Mouse (Mus musculus) limb, embryonic 13.5 days (tissue): ENCODE data around the gene Cbx1. TPM values are rescaled to one million over a fixed set of nuclear protein-coding genes. Genes with fewer than 3 reads are reported as not detected.
"Not testable (repeated sequence)": the region's sequence is repeated elsewhere in the genome, so short reads cannot be mapped to it uniquely, and the experiment has no call there.

Experiments
- ATAC-seq: fragments of 200-750 bp; cut with Nextera tagmentation; 2 replicates; pipeline ENCODE4 v1.8.0; 2017; ENCODE audit warnings: low read depth, moderate number of reproducible peaks, moderate TSS enrichment; ENCODE audit not compliant: low FRiP score
- H3K27ac ChIP-seq: fragments of 300-500 bp; sonication (generic); 2 replicates; pipeline ENCODE4 v1.5.1; 2015; ENCODE audit warnings: inconsistent platforms, mild to moderate bottlenecking, moderate library complexity
- H3K27me3 ChIP-seq: fragments of 300-500 bp; sonication (generic); 2 replicates; pipeline ENCODE4 v1.6.1; 2015; ENCODE audit warnings: mild to moderate bottlenecking, inconsistent platforms
- H3K36me3 ChIP-seq: fragments of 300-500 bp; sonication (generic); 2 replicates; pipeline ENCODE4 v1.6.1; 2015; ENCODE audit warnings: inconsistent platforms, mild to moderate bottlenecking, moderate library complexity
- H3K4me1 ChIP-seq: fragments of 300-500 bp; sonication (generic); 2 replicates; pipeline ENCODE4 v1.6.1; 2015; ENCODE audit warnings: inconsistent platforms
- H3K4me2 ChIP-seq: fragments of 300-500 bp; sonication (generic); replicated peaks from 2 replicates; pipeline ENCODE4 v1.6.1; 2015; ENCODE audit warnings: inconsistent platforms, mild to moderate bottlenecking, moderate library complexity
- H3K4me3 ChIP-seq: fragments of 300-500 bp; sonication (generic); 2 replicates; pipeline ENCODE4 v1.5.1; 2015; ENCODE audit warnings: moderate library complexity, mild to moderate bottlenecking, inconsistent platforms
- H3K9ac ChIP-seq: fragments of 300-500 bp; sonication (generic); 2 replicates; pipeline ENCODE4 v1.6.1; 2015; ENCODE audit warnings: mild to moderate bottlenecking, inconsistent platforms
- H3K9me3 ChIP-seq: fragments of 300-500 bp; sonication (generic); 2 replicates; pipeline ENCODE4 v1.6.1; 2016; ENCODE audit warnings: inconsistent platforms
- WGBS: fragments of 180-500 bp; shearing (Covaris S2); methylation state at CpG from one replicate; pipeline ENCODE4 v1.1.7; 2015; 5-methylcytosine and 5-hydroxymethylcytosine counted together
- polyA plus RNA-seq: library from polyadenylated mRNA; unstranded; fragments of >200 nt; fragmentation: Nextera tagmentation; extraction: Ambion mirVana; gene quantifications from 2 replicates; pipeline ENCODE4 v1.2.1, GENCODE M21; 2015

Gene Cbx1
- polyA plus RNA-seq, 1 experiment from 2014 or later: 158 TPM

DNA sequence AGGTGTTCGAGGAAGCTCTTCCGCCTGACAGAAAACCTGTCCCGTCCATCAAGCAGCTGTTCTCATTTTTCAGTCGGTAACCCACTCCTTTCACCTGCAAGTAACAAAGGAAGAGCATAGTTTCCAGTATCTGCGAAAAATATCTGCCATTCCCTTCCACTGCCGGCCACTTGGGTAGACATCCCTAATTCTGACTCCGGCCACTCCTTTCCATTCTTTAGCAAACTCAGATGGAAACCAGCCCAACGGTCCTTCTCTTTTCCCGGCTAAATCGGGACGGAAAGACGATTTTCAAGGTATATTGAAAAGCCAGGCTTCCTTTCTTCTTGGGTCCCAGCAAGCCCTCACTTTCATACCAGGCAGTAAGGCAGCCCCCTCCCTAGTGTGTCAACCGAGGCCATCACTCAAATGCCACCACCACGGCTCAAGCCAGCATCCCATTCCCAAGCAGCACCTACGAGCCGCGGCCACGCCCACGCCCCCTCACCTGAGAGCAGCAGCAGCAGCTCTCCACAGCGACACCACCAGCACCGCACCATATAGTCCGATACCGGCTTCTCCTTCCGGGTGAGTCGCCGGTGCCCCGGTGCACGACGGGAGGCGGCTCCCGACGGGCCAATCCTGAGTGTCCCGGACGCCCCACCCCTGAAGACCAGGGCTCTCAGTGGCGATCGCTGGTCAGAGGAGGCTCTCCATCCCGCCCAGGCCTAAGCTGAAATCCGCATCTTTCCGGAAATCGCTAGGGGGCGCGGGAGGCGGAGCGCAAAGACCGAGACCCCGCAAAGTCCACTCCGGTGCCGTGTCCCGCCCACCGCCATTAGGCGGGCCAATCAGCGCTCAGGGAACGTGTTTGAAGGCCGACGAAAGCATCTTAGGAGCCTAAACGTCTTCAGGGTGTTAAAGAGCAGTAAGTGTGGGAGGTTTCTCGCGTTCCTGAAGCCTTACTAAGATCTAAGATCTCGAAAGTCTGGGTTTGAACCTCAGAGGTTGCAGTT, 11.7 kb upstream of the Cbx1 start, which contains the start of gene Snx11:
TSS of gene Snx11 (minus strand) at position 592 of the 995 bp plus-strand sequence.
- peak; percentile 99 for ATAC-seq
- H3K9ac ChIP-seq: peak within 1 kb of the TSS; percentile 71
- no peaks in the 10 kb centered on the region for H3K27me3 ChIP-seq
- peak within 1 kb of the TSS; percentile 86 for H3K4me2 ChIP-seq
- H3K27ac ChIP-seq: peak within 1 kb of the TSS; percentile 58; the same call in 1 of the 2 replicates
- WGBS: 1% methylated on average over 59 of the region's 59 CpGs
- H3K4me3 ChIP-seq: peak within 1 kb of the TSS; percentile 69
- H3K36me3 ChIP-seq: peaks cover 13% of the 10 kb centered on the region
- peaks cover 29% of the 10 kb centered on the region for H3K4me1 ChIP-seq
- no peaks in the 10 kb centered on the region for H3K9me3 ChIP-seq

DNA sequence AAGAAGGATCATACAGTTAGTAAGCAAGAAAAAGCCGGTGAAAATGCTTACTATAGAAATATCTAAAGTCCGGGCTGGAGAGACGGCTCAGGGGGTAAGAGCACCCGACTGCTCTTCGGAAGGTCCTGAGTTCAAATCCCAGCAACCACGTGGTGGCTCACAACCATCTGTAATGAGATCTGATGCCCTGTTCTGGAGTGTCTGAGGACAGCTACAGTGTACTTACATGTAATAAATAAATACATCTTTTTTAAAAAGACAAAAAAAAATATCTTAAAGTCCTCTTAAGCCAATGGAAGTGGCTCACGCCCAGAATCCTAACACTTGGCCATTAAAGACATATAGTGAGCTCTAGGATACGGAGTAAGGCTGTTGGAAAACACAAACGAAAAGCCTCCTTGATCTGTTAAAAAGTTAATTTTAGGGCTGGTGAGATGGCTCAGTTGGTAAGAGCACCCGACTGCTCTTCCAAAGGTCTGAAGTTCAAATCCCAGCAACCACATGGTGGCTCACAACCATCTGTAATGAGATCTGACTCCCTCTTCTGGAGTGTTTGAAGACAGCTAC, 10.8 kb upstream of the Cbx1 start:
- Histone ChIP-seq H3K4me2 (peak overlapping the region; percentile 86), H3K9ac (peak overlapping the region; percentile 71), H3K27ac (peak overlapping the region; percentile 58; the same call in 1 of the 2 replicates), H3K4me1 (peaks cover 29% of the 10 kb centered on the region), H3K4me3 (peak overlapping the region; percentile 69)
- H3K9me3 ChIP-seq, H3K36me3 ChIP-seq, H3K27me3 ChIP-seq, ATAC-seq: not testable (repeated sequence)
- 67% methylated on average over 10 of the region's 10 CpGs for WGBS

DNA sequence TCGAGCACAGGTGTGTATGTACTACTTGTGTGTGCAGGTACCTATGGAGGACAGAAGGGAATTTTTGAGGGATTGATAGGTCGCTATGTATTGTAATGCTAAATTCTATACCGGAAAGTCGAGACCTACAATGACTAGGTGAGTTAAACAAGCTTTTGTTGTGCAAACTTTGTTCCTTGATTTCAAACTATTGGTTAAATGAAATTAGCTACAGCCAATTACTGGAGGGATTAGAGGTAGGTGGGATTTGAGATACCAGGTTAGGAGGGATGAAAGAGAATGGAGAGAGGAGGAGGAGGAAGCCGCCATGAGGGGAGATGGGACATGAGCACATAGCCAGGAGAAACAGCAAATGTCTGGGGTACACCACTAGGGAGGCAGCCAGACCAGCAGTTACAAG, 8.6 kb upstream of the Cbx1 start:
- Histone ChIP-seq H3K4me2 (no peak overlapping the region), H3K4me1 (peaks cover 21% of the 10 kb centered on the region), H3K9ac (no peak overlapping the region), H3K27ac (no peak overlapping the region), H3K27me3 (no peaks in the 10 kb centered on the region), H3K9me3 (no peaks in the 10 kb centered on the region), H3K4me3 (no peak overlapping the region), H3K36me3 (no peaks in the 10 kb centered on the region)
- ATAC-seq: no peak
- WGBS: 73% methylated on average over 5 of the region's 5 CpGs

DNA sequence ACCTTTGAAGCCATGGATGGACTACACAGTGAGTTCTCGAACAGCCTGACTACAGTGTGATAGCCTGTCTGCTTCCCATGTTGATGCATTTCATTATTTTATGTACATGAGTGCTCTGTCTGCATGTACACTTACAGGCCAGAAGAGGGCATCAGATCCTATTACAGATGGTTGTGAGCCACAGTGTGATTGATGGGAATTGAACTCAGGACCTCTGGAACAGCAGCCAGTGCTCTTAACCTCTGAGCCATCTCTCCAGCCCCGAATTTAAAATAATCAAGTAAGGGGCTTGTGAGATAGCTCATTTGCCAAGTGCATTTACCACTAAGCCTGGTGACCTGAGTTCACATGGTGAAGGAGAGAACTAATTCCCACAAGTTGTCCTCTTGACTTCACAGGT, 7.5 kb upstream of the Cbx1 start:
- Histone ChIP-seq H3K4me2 (no peak overlapping the region), H3K27me3 (no peaks in the 10 kb centered on the region), H3K27ac (no peak overlapping the region), H3K9me3 (no peaks in the 10 kb centered on the region), H3K4me1 (peaks cover 12% of the 10 kb centered on the region), H3K9ac (no peak overlapping the region), H3K4me3 (no peak overlapping the region), H3K36me3 (no peaks in the 10 kb centered on the region)
- WGBS: 75% methylated on average over 2 of the region's 2 CpGs
- ATAC-seq: no peak

DNA sequence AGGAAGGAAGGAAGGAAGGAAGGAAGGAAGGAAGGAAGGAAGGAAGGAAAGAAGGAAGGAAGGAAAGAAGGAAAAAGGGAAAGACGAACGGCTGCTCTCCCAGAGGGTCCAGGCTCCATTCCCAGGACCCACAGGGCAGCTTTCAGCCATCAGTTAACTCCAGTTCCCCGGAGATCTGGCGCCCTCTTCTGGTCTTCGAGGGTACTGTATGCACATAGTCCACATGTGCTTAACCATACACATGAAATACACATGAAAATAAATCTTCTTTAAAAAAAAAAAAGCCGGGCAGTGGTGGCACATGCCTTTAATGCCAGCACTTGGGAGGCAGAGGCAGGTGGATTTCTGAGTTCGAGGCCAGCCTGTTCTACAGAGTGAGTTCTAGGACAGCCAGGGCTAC, 4.1 kb upstream of the Cbx1 start:
- H3K36me3 ChIP-seq, H3K4me2 ChIP-seq, H3K9me3 ChIP-seq, ATAC-seq, H3K4me1 ChIP-seq, H3K27me3 ChIP-seq, H3K27ac ChIP-seq, H3K4me3 ChIP-seq, H3K9ac ChIP-seq: not testable (repeated sequence)
- 14% methylated on average over 7 of the region's 7 CpGs for WGBS

DNA sequence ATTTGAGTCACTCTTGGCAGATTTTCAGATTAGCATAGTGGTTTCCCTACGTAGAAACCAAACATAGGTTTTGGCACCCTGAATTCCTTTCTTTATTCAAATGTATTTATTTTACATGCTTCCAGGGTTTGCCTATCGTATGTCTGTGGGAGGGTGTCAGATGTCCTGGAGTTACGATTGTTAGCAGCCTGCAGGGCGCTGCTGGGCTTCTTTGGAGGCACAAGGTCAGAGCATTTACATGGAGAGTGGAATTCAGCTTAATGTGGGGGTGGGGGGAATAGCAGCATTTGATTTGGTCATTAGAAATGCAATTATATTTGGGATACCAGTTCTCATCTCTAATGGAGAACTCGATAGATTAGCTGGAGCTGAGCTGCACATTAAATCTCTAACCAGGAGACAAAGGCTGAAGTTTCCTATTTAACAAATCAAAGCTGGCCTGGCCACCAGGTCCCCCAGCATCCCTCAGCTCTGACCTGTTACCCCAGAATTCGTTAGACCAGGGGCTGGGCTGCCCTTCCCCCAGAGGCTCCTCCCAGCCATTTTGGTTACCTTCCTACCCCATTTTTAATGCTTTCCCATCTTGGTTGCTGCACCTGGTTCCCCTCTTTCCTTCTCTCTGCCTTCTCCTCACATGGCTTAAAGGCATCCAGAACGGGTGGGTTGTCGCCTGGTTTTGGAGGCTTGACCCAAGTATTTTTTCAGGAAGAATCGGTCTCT, 2.0 kb upstream of the Cbx1 start:
- Histone ChIP-seq H3K9ac (no peak overlapping the region), H3K27ac (no peak overlapping the region), H3K4me2 (no peak overlapping the region), H3K36me3 (peaks cover 9% of the 10 kb centered on the region; the same call in 1 of the 2 replicates), H3K4me1 (peaks cover 20% of the 10 kb centered on the region), H3K9me3 (no peaks in the 10 kb centered on the region), H3K4me3 (no peak overlapping the region), H3K27me3 (no peaks in the 10 kb centered on the region)
- no peak for ATAC-seq
- 34% methylated on average over 9 of the region's 9 CpGs for WGBS

DNA sequence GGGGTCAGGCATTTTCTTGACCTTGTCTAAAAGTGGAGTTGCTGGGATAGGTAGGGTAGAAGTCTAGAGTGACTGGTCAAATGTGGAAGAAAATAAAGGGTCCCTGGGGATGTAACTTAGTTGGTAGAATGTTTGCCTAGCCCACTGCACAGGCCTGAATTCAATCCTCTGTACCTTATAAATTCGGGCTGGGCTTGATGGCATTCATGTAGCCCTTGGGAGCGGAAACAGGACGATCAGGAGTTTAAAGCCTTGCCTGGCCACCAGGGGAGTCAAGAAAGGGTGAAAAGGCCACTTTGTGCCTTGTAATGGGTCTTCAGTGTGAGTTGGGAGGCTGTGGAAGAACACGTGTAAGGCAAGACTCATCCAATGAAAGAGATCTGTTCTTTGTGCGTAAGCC, 1.1 kb downstream of the Cbx1 start:
- Histone ChIP-seq H3K4me2 (peak overlapping the region; percentile 96), H3K9me3 (no peaks in the 10 kb centered on the region), H3K27me3 (no peaks in the 10 kb centered on the region), H3K4me1 (peaks cover 35% of the 10 kb centered on the region), H3K4me3 (peak overlapping the region; percentile 90), H3K36me3 (peaks cover 20% of the 10 kb centered on the region), H3K9ac (peak overlapping the region; percentile 91), H3K27ac (peak overlapping the region; percentile 96; the same call in 1 of the 2 replicates)
- no peak for ATAC-seq
- WGBS: 10% methylated on average over 5 of the region's 5 CpGs

DNA sequence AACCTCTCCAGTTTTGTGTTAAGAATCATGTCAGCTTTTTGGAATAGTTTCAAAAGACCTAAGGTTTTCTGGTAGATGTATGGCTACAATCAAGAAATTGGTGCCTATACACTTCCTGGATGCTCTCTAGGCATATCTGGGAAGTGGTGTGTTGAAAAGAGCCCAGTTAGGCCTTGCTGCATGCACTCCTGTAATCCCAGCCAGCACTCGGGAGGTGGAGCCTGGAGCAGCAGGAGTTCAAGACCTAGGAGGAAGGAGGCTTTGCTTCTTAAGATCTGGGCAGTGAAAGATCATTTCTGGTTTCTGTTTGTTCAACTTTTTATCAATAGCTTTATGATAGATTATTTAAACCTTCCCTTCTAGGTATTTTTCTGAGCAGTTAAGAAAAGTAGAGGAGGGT, 1.8 kb downstream of the Cbx1 start:
- no peak for ATAC-seq
- Histone ChIP-seq H3K9ac (peak overlapping the region; percentile 58), H3K27me3 (no peaks in the 10 kb centered on the region), H3K27ac (no peak overlapping the region), H3K36me3 (peaks cover 27% of the 10 kb centered on the region), H3K4me1 (peaks cover 35% of the 10 kb centered on the region), H3K4me3 (peak overlapping the region; percentile 90), H3K9me3 (no peaks in the 10 kb centered on the region), H3K4me2 (peak overlapping the region; percentile 96)
- WGBS: 8% methylated on average over 1 of the region's 1 CpGs

DNA sequence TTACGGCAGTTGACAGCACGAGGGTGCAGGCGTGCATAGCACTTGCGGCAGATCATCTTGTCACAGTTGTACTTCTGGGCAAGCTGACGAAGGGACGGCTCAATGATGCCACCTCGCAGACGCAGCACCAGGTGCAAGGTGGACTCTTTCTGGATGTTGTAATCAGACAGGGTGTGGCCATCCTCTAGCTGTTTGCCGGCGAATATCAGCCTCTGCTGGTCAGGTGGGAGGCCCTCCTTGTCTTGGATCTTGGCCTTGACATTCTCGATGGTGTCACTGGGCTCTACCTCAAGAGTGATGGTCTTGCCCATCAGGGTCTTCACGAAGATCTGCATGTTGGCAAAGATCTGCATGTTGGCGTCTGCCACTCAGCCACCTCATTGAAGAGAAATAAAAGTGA, 6.6 kb downstream of the Cbx1 start:
- no peak overlapping the region for H3K4me3 ChIP-seq
- H3K4me2 ChIP-seq: no peak overlapping the region
- 93% methylated on average over 13 of the region's 13 CpGs for WGBS
- no peak overlapping the region for H3K27ac ChIP-seq
- peaks cover 60% of the 10 kb centered on the region for H3K36me3 ChIP-seq
- no peak overlapping the region for H3K9ac ChIP-seq
- ATAC-seq: no peak
- H3K27me3 ChIP-seq: no peaks in the 10 kb centered on the region
- H3K4me1 ChIP-seq: peaks cover 28% of the 10 kb centered on the region
- no peaks in the 10 kb centered on the region for H3K9me3 ChIP-seq

DNA sequence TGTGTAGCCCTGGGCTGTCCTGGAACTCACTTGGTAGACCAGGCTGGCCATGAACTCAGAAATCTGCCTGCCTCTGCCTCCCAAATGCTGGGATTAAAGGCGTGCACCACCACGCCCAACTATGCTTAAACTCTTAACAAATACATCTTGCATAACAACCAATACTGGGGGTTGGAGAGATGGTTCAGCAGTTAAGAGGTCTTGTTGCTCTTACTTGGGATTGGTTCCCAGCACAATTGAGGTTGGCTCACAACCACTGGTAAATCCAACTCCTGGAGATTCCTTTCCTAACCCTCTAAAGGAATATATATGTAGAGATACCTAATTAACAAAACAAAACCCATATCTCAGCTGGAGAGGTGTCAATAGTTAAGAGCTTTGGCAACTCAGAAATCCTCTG, 7.2 kb downstream of the Cbx1 start:
- no peak overlapping the region for H3K4me2 ChIP-seq
- no peaks in the 10 kb centered on the region for H3K9me3 ChIP-seq
- no peak for ATAC-seq
- H3K9ac ChIP-seq: no peak overlapping the region
- peaks cover 64% of the 10 kb centered on the region for H3K36me3 ChIP-seq
- H3K4me1 ChIP-seq: peaks cover 22% of the 10 kb centered on the region
- H3K27ac ChIP-seq: no peak overlapping the region
- no peak overlapping the region for H3K4me3 ChIP-seq
- H3K27me3 ChIP-seq: no peaks in the 10 kb centered on the region
- WGBS: 98% methylated on average over 2 of the region's 2 CpGs

DNA sequence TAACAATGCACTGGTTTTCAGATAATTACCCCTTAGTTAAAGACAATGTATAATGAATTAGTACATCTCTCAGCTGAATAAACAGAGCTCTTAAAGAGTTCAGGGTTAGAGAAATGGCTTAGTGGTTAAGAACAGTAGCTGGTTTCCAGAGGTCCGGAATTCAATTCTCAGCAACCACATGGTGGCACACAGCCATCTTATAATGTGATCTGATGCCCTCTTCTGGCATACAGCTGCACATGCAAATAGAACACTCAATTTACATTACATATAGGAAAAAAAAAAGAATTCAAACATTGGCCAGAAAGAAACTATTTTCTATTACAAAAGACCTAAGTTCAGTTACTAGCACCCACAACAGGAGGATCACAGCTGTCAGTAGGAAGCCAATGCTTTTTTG, 7.7 kb downstream of the Cbx1 start:
- H3K4me2 ChIP-seq: no peak overlapping the region
- no peak overlapping the region for H3K9ac ChIP-seq
- ATAC-seq: no peak
- H3K4me3 ChIP-seq: no peak overlapping the region
- H3K27me3 ChIP-seq: no peaks in the 10 kb centered on the region
- no peaks in the 10 kb centered on the region for H3K9me3 ChIP-seq
- H3K36me3 ChIP-seq: peaks cover 64% of the 10 kb centered on the region
- H3K4me1 ChIP-seq: peaks cover 18% of the 10 kb centered on the region
- 75% methylated on average over 1 of the region's 1 CpGs for WGBS
- no peak overlapping the region for H3K27ac ChIP-seq

DNA sequence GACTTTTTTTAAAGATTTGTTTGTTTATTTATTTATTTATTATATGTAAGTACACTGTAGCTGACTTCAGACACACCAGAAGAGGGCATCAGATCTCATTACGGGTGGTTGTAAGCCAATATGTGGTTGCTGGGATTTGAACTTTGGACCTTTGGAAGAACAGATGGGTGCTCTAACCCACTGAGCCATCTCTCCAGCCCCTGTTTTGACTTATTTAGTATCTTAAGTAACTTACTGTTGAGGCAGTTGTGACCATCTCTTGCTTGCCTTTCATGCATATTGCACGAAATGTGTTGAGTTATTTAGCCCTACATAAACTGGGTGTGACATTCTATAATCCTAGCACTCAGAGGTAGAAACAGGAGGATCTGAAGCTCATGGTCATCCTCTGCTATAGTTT, 10.6 kb downstream of the Cbx1 start:
- no peak overlapping the region for H3K4me2 ChIP-seq
- no peak for ATAC-seq
- 89% methylated on average over 2 of the region's 2 CpGs for WGBS
- H3K27ac ChIP-seq: no peak overlapping the region
- H3K9me3 ChIP-seq: no peaks in the 10 kb centered on the region
- H3K9ac ChIP-seq: no peak overlapping the region
- H3K27me3 ChIP-seq: no peaks in the 10 kb centered on the region
- H3K4me1 ChIP-seq: no peaks in the 10 kb centered on the region
- H3K36me3 ChIP-seq: peaks cover 84% of the 10 kb centered on the region
- H3K4me3 ChIP-seq: no peak overlapping the region
